Mouse (Mus musculus): ENCODE measurements at regions not wholly inside any gene's neighbourhood (a gene's known extent, or its start where the extent isn't known, plus 50 kb on each side); places are given as distances from the start of the nearest gene placed in this dataset.

GRCm38 (mm10) chr1:153962161-153962720 is 62.2 kb upstream of the Teddm2 start:
- no peak for DNase-seq (ENCODE audit: low spot score)

GRCm38 (mm10) chr1:153963744-153964342 is 63.8 kb upstream of the Teddm2 start:
- no peak for DNase-seq (ENCODE audit: low spot score)

- no peak for DNase-seq (ENCODE audit: low spot score)
These were observed 69.4 kb upstream of the Teddm2 start for GRCm38 (mm10) chr1:153969401-153969800.

- DNase-seq (ENCODE audit: low spot score) = no peak
These were observed 74.3 kb upstream of the Teddm2 start for GRCm38 (mm10) chr1:153974300-153974699.

GRCm38 (mm10) chr1:153977963-153978726 is 78.1 kb upstream of the Teddm2 start:
- no peak for DNase-seq (ENCODE audit: low spot score)

GRCm38 (mm10) chr1:153980886-153981285 is 80.9 kb upstream of the Teddm2 start:
- DNase-seq (ENCODE audit: low spot score) = peak; percentile 18

GRCm38 (mm10) chr1:153985595-153985994 is 85.6 kb upstream of the Teddm2 start:
- DNase-seq (ENCODE audit: low spot score) = no peak

- DNase-seq (ENCODE audit: low spot score) = no peak
These were observed 86.6 kb upstream of the Teddm2 start for GRCm38 (mm10) chr1:153986632-153987031.

GRCm38 (mm10) chr1:153988297-153988696 is 88.3 kb upstream of the Teddm2 start:
- no peak for DNase-seq (ENCODE audit: low spot score)

GRCm38 (mm10) chr1:153990651-153991435 is 90.8 kb upstream of the Teddm2 start:
- peak; percentile 13 for DNase-seq (ENCODE audit: low spot score)

- no peak for DNase-seq (ENCODE audit: low spot score)
These were observed 92.4 kb upstream of the Teddm2 start for GRCm38 (mm10) chr1:153992466-153992865.

- no peak for DNase-seq (ENCODE audit: low spot score)
These were observed 94.8 kb upstream of the Teddm2 start for GRCm38 (mm10) chr1:153994871-153995270.

GRCm38 (mm10) chr1:153997201-153998181 is 97.5 kb upstream of the Teddm2 start:
- no peak for DNase-seq (ENCODE audit: low spot score)

GRCm38 (mm10) chr1:153999776-154000175 is 99.7 kb upstream of the Teddm2 start:
- DNase-seq (ENCODE audit: low spot score) = no peak

GRCm38 (mm10) chr1:154003669-154004068 is 103.6 kb upstream of the Teddm2 start:
- DNase-seq (ENCODE audit: low spot score) = no peak

- DNase-seq (ENCODE audit: low spot score) = no peak
These were observed 104.6 kb upstream of the Teddm2 start for GRCm38 (mm10) chr1:154004647-154005046.

GRCm38 (mm10) chr1:154006055-154006454 is 106.0 kb upstream of the Teddm2 start:
- DNase-seq (ENCODE audit: low spot score) = no peak

GRCm38 (mm10) chr1:154007440-154007839 is 107.4 kb upstream of the Teddm2 start:
- no peak for DNase-seq (ENCODE audit: low spot score)

- DNase-seq (ENCODE audit: low spot score) = no peak
These were observed 108.7 kb upstream of the Teddm2 start for GRCm38 (mm10) chr1:154008593-154009310.

- no peak for DNase-seq (ENCODE audit: low spot score)
These were observed 110.7 kb upstream of the Teddm2 start for GRCm38 (mm10) chr1:154010681-154011080.

All from gastrocnemius, adult 18-20 months (tissue).